Mouse (Mus musculus) CD4-positive, CD25-positive, alpha-beta regulatory T cell, adult 2 months (primary cell): ENCODE measurements around the gene Gm10663.

ENCODE experiments used
- DNase-seq: peaks from one replicate; pipeline ENCODE4 v3.0.0-alpha.2; 2012; ENCODE audit warnings: low read depth, low spot score

The Gm10663 gene

DNA sequence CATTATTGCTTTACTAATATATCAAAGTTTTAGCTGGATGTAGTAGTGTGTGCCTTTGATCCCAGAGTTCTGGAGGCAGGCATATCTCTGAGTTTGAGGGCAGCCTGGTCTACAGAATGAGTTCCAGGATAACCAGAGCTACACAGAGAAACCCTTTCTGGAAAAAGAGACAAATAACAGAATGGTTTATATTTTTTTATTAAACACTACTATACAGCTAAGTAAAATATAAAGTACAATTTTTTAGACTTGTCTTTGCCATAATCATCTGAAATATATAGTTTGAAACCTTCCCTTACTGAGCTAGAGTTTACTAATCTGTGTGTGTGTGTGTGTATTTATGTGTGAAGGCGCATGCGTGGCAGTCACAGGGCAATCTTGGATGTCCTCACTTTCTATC, at the start of gene Gm10663:
Gm10663 (plus strand) TSS at position 301 of the 400 bp plus-strand sequence.
- DNase-seq: no peak

DNA sequence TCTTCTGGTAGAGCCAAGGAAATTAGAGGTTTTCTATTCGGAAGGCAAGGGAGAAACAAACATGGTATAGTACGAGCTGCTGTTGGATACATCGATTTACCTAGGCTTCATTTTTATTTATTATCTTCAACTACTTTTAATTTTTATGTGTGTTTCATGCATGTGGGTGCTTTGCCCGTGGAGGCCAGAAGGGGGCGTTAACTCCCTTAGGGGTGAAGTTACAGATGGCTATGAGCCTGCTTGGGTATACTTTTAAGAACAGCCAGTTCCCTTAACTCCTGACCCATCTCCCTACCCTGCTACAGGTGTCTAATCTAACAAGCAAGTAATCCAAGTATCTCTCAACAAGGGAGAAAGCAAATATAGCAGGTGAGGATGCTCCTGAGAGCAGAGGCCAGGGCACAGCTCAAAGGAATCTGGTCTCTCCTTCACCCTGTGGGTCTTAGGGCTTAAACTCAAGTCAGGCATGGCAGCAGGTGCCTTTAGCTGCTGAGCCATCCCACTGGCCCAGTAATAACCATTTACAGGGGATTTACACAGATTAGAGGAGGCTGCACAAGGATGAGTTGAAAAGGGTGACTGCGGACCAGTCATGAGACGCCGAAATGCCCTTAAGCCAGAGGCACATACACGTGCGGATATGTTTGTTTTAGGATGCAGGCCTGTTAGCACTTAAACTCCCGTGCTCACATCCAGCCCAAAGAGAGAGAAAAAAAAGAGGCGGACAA, 45.7 kb upstream of the Gm10663 start:
- DNase-seq: no peak

DNA sequence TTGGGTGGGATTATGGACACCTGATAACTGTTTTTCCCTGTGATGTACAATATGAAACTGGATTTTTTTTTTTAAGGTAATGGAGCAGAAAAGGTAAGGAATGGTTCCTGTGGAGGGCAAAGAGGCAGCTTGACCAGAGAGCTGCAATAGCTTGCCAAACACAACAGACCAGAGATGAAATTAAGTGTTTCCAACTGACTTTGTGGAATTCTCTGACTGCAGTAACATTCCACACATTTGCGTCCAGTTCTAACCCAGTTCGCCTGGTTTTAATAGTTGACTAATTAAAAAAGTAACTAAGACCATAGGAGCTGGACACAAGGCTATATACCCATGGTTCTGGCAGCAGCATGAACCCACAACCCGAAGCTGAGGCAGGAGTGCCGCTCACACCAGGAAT, 45.1 kb upstream of the Gm10663 start:
- DNase-seq: no peak

DNA sequence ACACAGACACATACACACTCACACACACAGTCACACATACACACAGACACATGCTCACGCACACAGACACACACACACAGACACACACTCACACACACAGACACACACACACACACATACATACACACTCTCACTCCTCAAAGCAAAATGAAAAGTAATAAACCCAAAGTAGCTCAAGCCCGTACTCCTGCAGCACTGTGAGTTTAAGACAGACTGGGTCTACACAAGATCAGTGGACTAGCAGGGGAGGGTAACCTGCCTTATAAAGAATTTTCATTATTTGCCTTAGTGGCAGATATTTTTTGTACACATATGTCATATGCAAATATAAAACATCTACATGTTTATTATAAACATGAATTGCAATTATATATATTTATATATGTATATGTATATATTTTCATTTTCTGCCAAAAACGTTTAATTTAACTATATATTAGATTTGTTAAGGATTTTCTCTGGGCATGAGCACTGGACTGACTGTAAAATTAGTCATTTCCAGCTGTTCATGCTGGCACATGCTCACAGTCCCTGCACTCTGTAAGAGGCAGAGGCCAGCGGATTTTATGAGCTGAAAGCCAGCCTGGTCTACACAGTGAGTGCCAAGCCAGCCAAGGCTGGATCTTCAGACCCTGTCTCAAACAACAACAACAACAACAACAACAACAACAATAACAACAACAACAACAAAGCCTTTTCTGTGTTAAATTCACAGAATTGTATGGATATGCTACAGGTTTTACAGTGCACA, 43.9 kb upstream of the Gm10663 start:
- no peak for DNase-seq

DNA sequence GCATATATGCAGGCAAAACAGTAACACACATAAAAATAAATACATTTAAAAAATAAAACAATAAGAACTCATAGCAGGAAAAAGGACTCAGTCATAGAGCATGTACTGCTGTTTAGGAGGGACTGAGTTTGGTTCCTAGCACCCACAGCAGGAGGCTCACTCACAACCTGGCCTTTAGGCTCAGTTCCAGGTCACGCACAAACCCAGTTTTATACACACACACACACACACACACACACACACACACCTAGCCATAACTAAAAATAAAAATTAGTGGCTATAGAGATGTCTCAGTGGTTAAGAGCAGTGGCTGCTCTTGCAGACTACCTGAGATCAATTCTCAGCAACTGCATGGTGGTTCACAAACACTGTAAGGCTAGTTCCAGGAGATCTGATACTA, 42.7 kb upstream of the Gm10663 start:
- DNase-seq: no peak

DNA sequence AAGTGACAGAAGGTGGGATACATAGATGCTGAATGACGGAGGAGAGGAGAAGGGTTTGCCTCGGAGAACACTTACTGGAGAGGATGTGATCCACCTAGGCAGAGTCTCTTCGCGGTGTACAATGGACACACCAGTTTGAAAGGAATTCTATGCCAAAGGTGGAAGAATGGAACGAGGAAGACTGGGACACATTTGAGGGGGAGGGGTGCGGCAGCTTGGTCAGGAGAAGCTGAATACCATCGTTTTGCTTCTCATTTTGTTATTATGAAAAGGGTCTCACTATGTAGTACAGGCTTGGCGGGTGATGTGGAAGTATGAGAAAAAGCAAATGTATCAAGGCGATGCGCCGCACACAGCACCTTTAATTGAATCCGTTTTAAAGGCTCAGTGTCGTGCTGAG, 41.8 kb upstream of the Gm10663 start:
- DNase-seq: no peak

DNA sequence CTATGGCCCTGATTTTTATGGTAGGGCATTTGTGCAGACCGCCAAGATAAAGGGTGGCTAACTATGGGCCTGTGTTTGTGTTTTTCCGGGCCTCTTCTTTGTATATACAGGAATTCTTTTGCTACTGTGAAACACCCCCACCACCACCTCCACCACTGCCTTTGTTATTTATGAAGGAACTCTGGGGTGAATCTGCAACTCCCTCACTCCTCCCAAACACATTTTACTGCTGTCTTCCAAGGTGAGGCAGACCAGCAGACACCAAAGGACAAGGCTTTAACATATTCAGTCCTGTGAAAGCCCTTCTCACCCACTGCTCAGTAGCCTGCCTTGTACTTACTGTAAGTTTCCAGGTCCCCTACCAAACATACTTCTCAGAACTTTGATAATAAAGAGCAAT, 40.7 kb upstream of the Gm10663 start:
- no peak for DNase-seq

DNA sequence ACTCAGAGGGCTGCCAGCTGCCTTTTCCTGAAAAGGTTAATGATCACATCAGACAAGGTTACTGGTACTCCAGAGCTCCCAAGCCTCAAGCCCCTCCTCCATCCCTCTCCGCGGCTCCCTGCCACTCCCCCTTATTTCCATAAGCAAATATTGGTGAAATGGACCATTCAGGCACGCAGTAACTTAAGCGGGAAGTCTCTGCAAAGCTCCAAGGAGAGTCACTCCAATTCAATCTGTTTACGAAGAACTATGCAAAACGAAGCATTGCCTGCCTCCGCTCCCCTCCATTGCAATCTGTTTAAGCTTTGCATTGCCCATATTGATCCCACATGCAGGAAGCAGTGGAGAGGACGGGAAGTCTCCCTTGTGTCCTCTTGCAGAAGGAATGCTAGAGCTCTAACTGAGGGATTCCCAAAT, 37.7 kb upstream of the Gm10663 start, which contains the start of gene Apela:
Apela (minus strand) TSS at position 220 of the 417 bp plus-strand sequence.
- DNase-seq: no peak

DNA sequence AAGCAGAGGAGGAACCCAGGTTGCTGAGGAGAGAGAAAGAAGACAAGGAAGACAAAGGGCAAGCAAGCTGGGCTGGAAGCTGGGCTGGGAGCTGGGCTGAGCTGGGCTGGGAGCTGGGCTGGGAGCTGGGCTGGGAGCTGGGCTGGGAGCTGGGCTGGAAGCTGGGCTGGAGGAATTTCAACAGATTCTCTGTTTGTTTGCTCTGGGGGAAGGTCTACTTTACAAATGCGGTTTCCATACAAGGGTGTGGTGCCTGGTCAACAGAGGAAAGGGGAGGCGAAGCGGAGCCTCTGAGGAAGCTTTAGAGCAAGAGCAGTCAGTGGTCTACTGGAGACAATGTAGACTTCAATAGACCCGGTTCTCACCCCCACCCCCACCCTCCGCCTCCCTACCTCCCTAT, 28.3 kb upstream of the Gm10663 start:
- DNase-seq: no peak

DNA sequence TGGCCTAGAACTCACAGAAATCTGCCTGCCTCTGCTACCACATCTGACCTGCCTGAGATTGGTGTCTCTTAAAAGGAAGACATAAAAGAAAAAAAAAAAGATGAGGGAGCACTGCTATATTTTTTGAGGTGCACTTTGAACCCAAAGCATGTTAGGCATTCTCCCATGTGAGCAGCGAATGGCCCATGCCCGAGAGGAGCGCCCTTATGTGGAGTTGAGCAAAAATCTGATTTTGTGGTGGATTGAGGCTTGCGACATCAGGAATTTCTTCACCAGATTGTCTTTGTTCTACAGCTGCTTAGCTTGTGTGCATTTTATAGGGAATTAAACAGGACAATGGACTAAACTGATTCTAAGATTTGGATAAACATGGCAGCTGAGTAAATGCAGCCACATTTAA, 27.6 kb upstream of the Gm10663 start:
- DNase-seq: no peak

DNA sequence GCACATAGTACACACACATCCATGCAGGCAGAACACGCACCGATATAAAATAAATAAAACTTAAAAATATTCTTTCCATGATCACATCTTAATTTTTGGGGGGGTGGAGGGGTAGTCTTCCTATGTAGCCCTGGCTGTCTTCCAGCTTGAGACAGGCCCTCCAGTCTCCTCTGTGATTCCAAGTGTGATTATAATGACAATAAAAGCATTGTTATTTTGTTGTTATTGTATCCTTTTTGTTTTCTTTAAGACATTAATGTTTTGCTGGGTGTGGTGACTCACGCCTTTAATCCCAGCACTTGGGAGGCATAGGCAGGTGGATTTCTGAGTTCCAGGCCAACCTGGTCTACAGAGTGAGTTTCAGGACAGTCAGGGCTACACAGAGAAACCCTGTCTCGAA, 27.0 kb upstream of the Gm10663 start:
- DNase-seq: no peak

DNA sequence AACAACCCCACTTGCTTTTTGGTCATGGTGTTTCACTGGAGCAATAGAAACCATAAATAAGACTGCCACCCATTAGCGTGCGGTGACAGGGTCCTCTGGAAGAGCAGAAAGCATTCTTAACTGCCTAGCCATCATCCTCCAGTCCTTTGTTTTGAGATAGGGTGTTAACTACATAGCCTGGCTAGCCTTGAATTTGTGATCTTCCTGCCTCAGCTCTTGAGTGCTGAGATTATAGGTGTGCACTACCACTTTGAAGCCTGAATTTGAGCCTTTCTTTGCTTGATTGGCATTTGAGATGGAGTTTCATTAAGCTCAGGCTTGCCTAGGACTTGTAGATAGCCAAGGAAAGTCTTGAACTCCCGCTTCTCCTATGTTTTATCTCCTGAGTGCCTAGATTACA, 21.3 kb upstream of the Gm10663 start:
- DNase-seq: no peak

DNA sequence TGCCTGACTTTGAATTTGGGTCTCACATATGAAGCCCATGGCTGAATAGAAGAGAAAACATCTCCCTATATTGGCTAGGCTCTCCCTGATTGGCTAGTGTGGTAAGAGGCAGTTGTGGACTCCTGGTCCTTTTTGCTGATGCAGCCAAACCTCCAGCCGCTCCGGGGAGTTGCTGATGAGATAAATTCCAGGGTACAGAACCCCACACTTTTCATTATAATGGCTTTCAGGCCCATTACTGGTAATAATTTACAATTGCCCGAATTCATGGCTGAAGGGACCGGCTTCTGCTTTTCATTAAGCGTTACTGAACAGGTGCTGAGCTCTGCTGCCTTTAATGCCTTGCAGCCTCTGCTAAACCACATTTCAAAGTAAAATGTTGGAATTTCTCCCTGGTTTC, 20.9 kb upstream of the Gm10663 start:
- no peak for DNase-seq

DNA sequence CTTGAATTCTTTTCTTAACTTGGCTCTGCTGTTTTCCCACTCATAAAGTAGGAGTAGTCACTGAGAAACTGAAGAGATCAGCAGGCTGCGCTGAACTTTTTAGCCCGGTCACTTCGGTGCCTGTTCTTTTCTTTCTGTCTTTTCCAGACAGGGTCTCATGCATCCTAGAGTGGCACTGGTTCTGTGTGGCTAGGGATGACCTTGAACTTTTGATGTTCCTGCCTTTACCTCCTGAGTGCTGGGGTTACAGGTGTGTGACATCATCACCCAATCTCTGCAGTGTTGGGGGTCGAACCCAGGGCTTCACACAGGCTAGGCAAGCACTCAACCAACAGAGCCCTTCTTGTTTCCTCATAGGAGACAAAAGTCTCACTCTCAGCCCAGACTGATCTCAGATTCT, 18.1 kb upstream of the Gm10663 start:
- DNase-seq: no peak

DNA sequence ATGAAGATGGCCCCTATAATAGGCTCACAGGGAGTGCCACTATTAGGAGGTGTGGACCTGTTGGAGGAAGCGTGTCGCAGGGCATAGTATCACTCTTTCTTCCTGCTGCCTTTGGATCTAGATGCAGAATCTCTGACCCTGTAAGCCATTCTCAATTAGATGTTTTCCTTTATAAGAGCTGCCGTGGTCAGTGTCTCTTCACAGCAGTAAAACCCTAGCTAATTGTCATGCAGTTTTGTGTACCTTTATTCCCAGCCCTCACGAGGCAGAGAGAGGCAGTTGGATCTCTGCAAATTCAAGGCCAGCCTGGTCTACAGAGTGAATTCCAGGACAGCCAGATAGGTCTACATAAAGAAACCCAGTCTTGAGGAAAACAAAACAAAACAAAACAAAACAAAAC, 12.6 kb upstream of the Gm10663 start:
- DNase-seq: no peak

DNA sequence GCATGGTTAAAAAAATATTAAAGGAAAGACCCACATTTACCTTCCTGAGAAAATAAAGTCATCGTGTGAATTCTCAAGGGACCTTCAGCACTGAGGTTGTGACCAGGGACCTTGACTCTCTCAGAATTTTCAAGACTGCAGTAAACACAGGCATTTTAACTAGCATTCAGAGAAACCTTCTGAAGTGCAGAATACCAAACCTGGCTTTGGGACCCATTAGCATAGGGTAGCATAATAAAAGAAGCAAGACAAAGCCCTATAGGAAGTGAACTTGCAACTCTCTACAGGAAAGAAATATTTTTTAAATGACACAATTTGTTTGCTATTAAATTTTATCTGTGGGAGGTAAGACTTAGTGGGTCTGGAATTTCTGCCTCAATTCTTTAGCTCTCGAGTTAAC, 10.8 kb upstream of the Gm10663 start:
- DNase-seq: no peak

DNA sequence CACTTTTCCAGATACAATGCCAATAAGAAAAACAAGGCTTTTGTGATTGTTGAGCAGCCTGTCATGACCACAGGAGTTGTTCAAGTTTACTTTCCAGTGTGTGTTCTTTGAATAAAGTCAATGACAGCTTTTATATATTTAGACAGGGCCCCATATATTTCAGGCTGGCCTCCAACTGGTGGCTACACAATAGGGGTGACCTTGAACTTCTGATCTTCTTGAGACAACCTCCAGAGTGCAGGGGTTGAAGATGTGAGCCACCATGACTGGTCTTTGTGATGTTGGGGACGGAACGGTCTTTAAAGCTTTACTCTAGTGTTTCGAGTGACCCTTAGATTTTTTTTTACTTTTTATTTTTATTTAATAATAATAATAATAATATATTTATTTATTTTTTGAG, 9.2 kb upstream of the Gm10663 start:
- no peak for DNase-seq

DNA sequence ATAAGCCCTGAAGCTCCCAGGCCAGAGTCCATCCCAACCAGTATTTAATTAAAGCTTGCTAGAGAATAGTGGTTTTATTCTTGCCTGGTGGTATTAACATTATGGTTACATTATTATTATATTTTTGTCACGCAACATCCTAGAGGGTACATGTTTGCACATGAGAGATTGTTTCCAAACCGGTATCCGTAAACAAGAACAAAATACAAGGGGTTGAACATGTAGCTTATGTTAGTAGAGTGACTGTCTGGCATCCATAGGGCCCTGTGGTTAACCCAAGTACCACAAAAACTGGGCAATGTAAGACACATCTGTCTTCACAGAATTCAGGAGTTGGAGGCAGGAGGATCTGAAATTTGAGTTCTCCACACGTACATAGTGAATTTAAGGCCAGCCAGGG, 7.8 kb upstream of the Gm10663 start:
- no peak for DNase-seq

DNA sequence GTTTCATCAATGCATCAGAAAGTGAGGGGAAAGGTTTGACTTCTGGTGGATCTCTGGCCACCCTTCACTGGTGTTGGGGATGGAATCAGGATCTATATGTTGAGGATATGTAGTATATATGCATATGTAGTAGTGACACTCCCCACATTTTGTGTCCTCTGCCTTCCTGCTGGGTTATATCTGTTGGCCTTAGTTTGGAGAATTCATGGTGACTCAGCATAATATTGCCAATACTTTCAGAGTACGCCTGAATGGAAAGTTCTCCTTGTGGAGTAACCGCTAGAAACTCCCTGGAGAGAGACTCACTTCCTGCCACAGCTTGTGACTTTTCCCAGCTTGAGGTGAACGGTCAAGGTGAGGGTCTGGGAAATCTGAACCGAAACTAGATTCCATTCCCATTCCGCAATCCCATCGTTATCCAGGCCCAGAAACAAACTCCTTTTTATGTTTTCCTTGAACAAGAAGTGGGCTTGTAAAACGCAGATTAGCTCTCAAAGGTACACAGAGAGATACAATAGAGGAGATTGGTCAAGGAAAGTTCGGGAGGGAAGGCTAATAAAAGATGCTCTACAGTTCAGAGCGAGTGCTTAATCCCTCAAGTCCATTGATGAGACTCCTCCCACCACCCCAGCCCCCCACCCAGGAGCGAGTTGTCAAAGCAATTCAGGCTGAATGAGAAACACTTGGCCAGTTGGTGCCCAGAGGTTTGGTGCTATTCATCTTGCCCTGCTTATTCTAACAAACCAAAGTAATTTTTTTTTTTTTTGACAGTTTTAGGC, 7.0 kb upstream of the Gm10663 start:
- no peak for DNase-seq

DNA sequence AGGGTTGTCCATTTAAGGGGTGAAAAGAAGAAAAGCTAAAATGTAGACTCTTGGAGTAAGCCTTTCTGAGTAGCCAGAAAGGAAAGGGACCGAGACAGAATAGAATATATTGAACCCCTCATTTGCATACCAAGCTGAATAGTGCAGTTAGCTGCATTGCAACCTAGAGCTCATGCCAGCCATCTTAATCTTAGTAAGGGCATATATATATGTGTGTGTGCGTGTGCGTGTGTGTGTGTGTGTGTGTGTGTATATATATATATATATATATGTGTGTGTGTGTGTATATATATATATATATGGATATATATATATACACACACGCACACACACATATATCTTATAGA, 6.4 kb upstream of the Gm10663 start:
- DNase-seq: no peak

DNA sequence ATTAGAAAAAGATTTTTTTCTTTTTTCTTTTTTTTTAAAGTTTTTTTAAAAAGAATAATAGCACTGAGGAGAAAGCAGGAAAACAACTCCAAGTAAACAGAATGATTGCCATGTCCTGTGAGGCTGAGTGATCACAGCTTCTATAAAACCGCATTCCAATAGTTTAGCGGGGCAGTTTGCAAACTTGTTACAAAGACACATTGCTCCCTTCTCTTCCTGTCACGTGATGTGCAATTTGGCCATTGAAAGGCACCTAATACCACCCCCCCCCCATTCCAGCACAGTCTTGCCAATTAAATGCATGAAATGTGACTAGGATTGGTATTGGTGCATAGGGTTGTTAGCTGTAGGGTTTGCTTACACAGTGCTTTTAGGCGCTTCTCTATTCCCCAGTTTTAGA, 3.8 kb upstream of the Gm10663 start:
- no peak for DNase-seq

DNA sequence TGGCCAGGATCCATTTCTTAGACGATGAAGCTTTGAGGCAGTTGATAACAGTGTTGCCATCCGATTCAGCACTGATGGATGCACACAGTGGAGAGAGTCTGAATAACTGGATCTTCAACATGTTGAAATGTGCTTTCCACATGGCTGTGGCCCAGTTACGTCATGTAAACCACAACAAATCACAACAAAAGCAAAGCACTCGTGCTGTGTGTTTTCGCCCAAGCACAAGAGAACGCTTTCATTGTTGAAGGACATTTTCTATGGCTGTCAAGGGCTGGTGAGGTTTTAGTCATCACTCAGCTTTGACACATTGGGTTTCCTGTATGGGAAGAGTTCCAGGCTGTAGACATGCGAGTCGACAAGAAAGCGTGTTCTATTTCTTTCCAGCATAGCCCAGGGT, 5.9 kb downstream of the Gm10663 start:
- no peak for DNase-seq

DNA sequence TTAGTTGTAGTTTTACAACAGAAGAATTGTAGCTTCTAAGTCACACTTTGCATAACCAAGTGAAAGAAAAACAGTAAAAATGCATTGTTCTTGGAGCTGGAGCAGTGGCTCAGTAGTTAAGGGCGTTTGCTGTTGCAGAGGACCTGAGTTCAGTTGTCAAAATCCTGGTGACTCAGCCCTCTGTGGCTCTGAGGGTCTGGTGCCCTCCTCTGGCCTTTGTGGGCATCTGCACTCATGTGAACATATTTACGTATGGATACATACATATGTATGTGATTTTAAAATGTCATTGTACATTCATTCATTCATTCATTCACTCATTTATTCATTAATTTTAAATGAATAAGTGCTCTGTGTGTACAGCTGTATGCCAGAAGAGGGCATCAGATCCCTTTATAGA, 10.8 kb downstream of the Gm10663 start:
- DNase-seq: no peak
